Mouse (Mus musculus) adipocyte (in vitro differentiated cells): Measurements from ENCODE around the gene Dcun1d3.

Source experiments
- DNase-seq: peaks from one replicate; pipeline ENCODE4 v3.0.0-alpha.2; 2016; ENCODE audit warnings: low spot score

The Dcun1d3 gene

DNA sequence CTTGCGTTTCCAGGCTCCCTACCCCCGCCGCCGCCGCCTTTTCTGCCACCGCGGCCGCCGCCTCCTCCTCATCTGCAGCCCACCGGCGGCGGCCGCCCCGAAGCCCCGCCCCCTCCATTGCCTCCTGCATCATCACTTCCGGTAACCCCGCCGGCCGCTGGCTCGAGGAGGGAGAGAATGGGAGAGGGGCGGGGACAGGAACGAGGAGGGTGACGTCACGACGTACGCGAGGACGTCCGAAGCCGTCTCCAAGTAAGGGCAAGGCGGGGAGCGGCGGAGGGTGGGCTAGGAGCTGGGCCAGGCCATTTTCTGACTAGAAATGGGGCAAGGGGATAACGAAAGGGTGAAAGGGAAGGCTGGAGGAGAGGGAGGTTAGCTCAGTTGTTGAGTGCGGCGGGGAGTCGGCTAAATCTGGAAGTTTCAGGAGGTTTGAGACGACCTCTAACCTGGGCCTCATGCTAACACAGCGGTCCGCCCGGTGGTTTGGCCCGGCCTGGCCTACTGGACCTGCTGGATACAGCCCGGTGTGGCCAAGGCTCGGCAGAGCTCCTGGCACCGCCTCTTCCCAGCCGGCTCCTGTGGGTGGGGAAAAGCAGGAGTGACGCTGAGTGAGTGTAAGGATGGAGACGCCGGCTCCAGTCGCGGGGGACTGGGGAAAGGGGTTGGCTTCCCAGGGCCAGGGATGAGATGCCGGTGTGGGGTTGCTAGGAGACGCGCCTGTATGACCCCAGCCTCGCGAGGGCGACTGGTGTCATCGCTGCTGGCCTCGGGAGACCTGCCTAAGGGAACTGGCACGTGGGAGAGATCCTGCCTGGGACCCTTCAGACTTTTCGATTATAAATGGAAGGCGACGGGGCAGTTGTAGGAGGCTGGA, at the start of gene Dcun1d3, which contains the start of gene Lyrm1:
TSS of gene Dcun1d3 (minus strand) at position 660 of the 874 bp plus-strand sequence.
TSS of gene Lyrm1 (plus strand) at position 223 of the 874 bp plus-strand sequence.
- peak; percentile 95 for DNase-seq

DNA sequence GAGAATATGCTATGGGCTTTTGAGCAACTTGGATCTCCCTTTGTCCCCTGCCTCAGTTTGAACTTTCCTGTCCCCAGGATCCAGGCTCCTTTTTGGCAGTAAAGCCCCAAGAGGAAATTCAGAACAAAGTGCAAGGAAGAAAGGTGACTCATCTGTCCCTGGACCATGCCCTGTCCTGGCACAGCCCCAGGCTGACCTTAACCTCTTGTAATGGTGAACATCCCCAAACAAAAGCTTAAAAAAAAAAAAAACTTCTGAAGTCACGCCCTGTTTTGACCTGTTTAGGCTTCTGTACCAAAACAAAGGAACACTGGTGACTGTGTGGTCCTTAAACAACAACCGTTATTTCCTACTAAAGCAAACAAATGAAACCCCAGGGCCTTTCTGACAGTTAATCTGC, 45.5 kb upstream of the Dcun1d3 start:
- no peak for DNase-seq

DNA sequence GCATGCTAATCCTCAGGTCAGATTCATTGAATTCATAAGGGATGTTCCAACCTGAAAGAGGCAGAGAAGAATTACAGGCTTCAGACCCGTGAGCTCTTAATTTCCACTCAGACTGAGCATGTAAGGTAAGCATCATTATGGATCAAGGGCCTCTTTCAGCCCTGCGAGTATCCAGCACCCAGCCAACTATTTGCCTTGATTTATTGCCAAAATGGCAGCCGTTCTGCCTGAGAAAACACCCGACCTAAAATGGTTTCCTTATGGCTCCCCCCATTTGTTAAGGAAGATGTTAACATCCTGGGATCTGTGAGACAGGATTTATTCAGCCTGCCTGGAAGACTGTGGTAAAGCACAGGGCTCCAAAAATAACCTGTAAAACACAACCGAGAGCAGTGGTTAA, 40.9 kb upstream of the Dcun1d3 start:
- DNase-seq = no peak

DNA sequence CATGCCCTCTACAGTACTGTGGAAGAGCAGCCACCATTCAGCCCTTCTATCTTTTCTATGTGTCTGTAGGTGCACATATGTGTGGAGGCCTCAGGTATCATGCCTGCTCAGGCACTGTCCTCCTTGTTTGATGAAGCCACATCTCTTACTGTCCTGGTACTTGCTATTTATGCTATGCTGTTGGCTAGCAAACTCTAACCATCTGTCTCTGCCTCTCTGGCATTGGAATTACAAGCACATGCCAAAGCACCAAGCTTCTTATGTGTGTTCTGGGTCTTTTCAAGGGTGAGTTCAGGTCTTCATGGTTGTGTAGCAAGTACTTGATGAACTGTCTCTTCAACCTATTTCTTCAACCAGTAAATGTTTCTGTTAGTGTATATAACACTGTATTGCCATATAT, 40.2 kb upstream of the Dcun1d3 start:
- DNase-seq = no peak

DNA sequence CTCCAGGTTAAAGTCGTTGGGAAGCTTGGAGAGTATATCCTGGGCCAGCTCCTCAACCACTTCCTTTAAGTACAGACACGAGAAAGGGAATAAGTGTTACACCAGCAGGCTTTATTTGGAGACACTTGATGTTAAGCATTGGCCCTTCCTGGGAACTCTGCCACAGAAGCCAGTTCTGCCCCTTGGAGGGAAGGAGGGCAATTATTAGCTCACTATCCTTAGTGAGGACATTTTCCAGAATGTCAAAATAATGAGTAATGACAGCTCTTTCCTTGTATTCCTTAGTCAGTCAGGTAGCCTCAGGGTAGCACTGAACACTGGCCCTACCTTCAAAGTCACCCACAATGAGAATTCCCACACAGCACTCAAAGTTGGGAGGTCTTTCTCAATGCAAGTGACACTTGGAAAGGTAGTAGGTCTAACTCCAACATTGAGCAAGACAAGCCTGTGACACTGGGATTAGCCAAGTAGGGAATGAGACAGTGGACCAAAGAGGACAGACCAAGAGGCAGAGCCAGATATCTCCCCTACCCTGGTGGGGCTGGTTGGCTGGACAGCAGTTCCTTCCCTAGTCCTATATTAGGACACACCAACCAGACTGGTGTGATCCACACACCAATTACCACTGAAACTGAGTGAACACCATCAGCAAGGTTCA, 32.8 kb upstream of the Dcun1d3 start:
- peak; percentile 68 for DNase-seq

- DNase-seq = no peak
Observed at GRCm38 (mm10) chr7:119921054-119921453, 25.0 kb upstream of the Dcun1d3 start.

DNA sequence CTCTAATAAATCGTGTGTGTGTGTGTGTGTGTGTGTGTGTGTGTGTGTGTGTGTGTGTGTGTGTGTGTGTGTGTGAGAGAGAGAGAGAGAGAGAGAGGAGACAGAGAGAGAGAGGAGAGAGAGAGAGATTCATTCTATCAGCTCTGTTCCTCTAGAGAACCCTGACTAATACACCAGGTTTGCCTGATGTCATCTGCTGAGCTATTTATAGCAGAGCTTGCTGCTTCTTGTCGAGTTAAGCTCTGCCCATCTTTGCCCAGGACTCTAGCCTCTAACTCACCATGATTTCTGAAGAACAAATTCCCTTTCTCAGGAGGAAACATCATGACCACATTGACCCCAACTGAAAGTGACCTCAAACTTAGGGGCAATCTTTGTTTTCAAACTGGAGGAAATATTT, 24.4 kb upstream of the Dcun1d3 start:
- peak; percentile 41 for DNase-seq

GRCm38 (mm10) chr7:119911727-119912126, 15.6 kb upstream of the Dcun1d3 start:
- DNase-seq = no peak

DNA sequence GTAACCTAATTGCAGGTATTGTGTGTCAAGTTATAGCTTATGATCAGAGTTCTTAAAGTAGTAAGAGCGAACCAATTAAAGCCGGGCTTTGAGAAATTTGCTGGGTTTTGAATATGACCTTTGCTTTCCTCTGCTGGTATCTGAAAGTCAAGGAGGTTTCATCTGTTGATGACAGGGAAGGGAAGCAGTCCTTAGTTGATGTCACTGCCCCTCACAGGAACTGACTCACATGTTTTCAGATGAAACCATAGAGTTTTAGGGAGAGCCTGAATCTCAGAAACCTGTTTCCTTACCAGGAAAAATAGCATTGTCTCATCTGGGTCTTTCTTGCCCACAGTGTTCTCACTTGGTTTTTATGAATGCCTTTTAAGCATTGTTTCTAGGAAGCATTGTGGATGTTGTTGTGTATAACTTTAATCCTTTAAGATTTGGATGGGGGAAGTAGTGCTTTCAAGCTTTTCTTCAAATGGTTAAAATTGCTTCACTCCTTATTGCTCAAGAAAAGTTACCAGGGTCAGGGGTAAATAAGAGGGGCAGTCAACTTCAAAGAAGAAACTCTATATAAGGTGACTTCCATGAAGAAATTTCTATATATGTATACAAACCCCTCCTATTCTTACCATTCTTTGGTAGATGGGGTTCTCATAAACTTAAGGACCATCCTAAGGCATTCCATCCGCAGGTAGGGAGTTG, 10.6 kb upstream of the Dcun1d3 start:
- DNase-seq = no peak

GRCm38 (mm10) chr7:119899386-119900057, 3.4 kb upstream of the Dcun1d3 start:
- DNase-seq = no peak

DNA sequence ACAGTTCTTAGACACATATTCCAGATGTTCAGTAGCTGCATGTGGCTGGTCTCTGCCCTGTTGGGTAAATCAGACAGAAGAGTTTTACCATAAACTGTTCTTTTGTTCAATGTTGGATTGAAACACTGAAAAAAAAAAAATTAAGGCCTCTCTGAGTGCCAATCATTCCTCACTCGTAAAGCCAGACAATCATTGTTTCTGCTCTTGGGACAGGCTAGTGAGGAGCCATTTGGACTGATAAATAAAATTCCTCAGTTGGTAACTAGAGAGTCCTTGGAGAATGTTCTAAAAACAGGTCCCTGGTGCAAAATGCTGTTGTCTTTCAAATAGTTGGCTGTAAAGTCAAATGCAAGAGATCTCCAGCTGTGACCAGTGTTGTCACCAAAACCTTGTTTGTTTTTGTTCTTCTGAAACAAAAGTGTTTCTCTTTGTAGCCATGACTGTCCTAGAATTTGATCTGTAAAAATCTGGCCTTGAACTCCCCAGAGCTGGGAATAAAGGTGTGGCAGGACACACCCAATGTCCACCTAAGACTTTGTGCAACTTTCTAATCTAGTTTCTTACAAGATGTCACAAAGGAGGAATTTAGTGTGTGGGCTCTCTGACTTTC, 2.3 kb upstream of the Dcun1d3 start:
- DNase-seq = no peak

DNA sequence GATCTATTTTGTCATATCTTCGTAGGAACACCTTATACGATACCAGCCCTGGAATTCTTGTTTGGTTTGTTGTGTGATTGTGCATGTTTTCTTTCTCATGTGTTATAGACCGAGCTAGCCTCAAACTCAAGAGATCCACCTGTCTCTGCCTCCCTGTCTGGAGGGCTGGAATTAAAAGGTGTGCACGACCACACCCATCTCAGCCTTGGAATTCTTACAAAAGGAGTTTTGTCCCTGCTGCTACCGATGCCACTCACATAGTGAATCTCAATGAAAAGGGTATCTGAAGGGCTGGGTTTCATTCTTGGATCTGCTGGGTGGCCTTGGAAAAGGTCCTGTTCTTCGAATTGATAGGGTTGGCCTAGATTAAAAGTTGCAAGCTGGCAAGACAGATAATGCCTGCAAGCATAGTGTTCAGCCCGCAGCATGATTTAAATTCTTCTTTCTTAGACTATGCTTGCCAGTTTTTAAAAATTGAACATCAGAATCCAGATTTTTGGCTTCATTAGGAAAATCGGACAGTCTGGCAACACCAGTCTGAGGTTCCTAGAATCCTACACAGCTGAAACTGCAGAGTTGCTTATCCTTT, 1.5 kb upstream of the Dcun1d3 start:
- DNase-seq = no peak

GRCm38 (mm10) chr7:119894818-119895544, 1.1 kb downstream of the Dcun1d3 start:
- DNase-seq = peak; percentile 19

DNA sequence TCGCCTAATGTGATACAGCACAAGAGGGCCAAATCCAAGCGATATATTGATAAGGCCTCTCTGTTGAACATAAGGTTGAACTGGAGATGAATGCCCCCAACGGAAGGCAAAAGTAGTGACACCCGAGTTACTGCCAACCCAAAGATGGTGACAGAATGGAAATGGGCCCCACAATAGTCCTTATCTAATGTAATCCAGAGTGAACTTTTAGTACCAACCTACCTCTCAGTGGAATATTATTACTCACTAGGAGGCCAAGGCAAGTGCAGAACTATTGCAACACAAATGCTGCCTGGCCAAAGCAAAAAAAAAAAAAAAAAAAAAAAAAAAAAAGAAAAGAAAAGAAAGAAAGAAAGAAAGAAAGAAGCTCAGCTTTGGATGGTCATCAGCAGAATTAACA, 3.4 kb downstream of the Dcun1d3 start:
- peak; percentile 33 for DNase-seq

GRCm38 (mm10) chr7:119892198-119892597, 3.9 kb downstream of the Dcun1d3 start:
- no peak for DNase-seq

DNA sequence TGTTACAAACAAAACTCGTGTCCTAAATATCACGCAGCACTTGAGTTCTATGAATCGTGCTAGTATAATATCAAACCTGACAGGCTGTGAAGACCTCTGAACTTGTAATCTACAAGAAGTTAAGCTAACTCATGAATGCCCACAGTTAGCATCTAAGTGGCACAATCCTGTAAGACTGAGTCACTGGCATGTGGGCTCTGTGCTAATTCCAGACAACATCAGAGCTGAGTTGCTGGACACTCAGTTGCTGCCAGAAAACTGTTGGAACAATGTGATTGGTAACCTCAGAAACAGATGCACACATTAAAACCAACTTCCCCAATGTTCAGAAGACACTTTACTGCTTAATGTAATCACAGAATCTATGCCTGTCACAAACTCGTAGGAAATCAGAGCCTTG, 8.2 kb downstream of the Dcun1d3 start:
- DNase-seq = peak; percentile 57

DNA sequence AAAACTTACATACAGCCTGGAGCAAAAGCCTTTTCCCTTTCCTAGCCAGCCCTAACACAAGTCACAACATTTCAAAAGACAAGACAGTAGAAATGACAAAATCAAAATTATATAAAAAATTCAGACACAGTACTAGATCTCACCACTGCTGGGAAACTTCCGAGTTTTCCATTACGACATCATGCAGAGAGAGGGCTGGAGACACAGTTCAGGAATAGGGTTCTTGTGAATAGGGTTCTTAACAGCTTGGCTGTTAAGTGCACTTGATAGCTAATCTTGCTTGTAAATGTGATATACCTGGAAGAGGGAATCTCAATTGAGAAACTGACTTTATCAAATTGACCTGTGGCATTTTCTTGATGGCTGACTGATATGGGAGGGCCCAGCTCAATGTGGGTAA, 14.9 kb downstream of the Dcun1d3 start:
- DNase-seq = peak; percentile 30

DNA sequence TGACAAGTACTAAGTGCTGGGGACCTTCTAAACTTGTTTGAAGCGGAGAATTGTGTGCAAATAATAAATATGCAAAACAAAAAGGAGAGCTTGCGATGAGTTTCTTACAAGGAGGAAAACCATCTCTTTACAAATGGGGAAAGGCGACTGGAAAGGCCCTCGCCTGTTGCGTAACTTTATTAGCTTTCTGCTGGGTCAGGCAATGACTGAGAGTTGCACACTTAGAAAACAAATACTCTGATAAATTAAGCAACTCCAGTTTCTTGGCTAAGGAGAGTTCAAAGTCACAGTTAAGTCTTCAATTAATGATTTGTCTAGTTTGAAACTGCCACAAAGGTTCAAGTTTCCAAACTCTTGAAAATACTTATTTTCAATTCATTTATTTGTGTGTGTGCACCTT, 15.8 kb downstream of the Dcun1d3 start:
- DNase-seq = peak; percentile 60

DNA sequence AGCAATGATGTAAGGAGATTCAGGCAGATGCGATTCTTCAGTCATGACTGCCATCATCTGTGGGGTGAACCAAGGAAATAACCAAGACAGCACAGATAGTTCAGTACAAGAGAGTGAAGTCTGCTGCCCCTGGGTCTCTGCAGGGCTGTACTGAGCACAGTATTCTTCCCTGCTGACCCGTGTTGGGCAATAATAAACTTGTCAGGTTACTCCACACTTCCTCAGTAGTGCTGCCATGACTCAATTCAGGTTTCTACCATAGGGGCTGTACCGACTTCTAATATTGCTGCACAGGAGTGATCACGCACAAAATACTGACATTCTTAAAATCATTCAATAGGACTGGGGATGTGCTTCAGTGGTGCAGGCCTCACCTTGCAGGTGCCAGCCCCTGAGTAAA, 16.9 kb downstream of the Dcun1d3 start:
- no peak for DNase-seq

DNA sequence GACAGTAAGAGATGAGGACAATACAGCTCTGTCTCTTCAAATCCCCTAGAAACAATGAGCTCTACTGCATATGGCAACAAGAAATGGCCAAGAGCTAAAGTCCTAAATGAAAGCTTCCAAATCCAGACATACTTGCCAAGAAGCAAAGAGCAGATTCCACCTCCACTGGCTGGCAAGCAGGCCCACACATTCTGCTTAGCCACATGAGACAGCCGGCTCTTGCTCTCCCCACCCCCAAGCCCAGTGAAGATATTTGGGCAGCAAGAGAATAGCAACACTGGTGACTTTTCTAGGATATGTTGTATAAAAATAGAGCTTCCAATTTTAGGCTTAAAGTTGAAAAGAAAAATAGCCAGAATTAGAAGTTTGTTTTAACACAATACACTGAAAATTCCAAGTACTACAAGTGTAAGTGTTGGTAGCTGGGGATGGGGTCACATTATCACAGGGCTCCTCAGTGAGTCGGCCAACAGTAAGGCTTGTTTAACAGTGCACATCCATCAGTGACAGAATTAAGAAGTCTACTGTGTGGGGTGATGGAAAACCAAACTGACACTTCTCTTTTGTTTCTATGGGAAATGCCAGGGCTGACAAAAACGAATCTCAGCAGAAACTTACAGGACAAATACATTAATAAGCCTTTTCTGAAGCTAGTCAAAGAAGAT, 20.2 kb downstream of the Dcun1d3 start:
- peak; percentile 70 for DNase-seq
